Comparison of ENCODE assay signal across 8 mouse cellular contexts in genomic region chr5:108269811-108270151, GRCm38 (mm10). TPM values are rescaled to one million over a fixed set of nuclear protein-coding genes. Genes with fewer than 3 reads are reported as not detected.
DNase-seq lines count a peak whose midpoint lies in the region; ATAC-seq and TF ChIP-seq lines count a peak whose summit lies in the region.

No protein-coding gene starts in this region.

- intact Hi-C loops in heart, postnatal 14 days (cut with DNase I): loop anchor here (5.0 to 10.0 kb wide), 3 partner anchors 43 to 205 kb away; partner anchors contain the start of genes Ccdc18, Mtf2, Pigg and Tmed5

- H3K9me3 ChIP-seq in heart, embryonic 13.5 days: no peaks in the 10 kb centered on the region
- no peaks in the 10 kb centered on the region for H3K9me3 ChIP-seq in G1E (replicated peaks)
- H3K9me3 ChIP-seq in forebrain, postnatal 0 days (ENCODE audit: low read length): no peaks in the 10 kb centered on the region
- H3K9me3 ChIP-seq in midbrain, embryonic 10.5 days (replicated peaks): no peaks in the 10 kb centered on the region

- no peak for TF ChIP-seq CTCF in G1E (IDR thresholded peaks at IDR 0.05; ENCODE audit: low read depth, low read length)
- no peak for TF ChIP-seq CTCF in forebrain, postnatal 0 days (IDR thresholded peaks at IDR 0.05; ENCODE audit: low read depth)

- peaks cover 34% of the 10 kb centered on the region for H3K4me1 ChIP-seq in heart, embryonic 13.5 days
- H3K4me1 ChIP-seq in G1E (ENCODE audit: insufficient read depth, low read depth, low read length): peaks cover 35% of the 10 kb centered on the region
- peaks cover 23% of the 10 kb centered on the region for H3K4me1 ChIP-seq in forebrain, postnatal 0 days (ENCODE audit: insufficient read depth)
- peaks cover 26% of the 10 kb centered on the region for H3K4me1 ChIP-seq in midbrain, embryonic 10.5 days

- peak overlapping the region; percentile 97 for H3K4me2 ChIP-seq in heart, embryonic 13.5 days
- H3K4me2 ChIP-seq in forebrain, postnatal 0 days (ENCODE audit: low read depth): peak overlapping the region; percentile 92

- H3K9ac ChIP-seq in heart, embryonic 13.5 days: peak overlapping the region; percentile 93
- peak overlapping the region; percentile 96 for H3K9ac ChIP-seq in forebrain, postnatal 0 days

- whole genome bisulfite sequencing in heart, embryonic 13.5 days: 9% methylated on average over 7 of the region's 7 CpGs
- 17% methylated on average over 7 of the region's 7 CpGs for WGBS in forebrain, postnatal 0 days
- 28% methylated on average over 7 of the region's 7 CpGs for WGBS in midbrain, embryonic 10.5 days

- ATAC-seq in heart, embryonic 13.5 days (ENCODE audit: extremely low read depth, insufficient number of reproducible peaks, low FRiP score, low TSS enrichment): no peak
- no peak for ATAC-seq in G1E (ENCODE audit: extremely low read depth, insufficient number of reproducible peaks, low FRiP score, poor library complexity, severe bottlenecking)
- ATAC-seq in forebrain, postnatal 0 days: no peak

- H3K4me3 ChIP-seq in heart, embryonic 13.5 days: peak overlapping the region; percentile 90
- peak overlapping the region; percentile 99 for H3K4me3 ChIP-seq in G1E (ENCODE audit: low read depth, low read length)
- peak overlapping the region; percentile 92 for H3K4me3 ChIP-seq in forebrain, postnatal 0 days (ENCODE audit: low read depth, low read length)
- H3K4me3 ChIP-seq in midbrain, embryonic 10.5 days: peak overlapping the region; percentile 95

- H3K27ac ChIP-seq in heart, embryonic 13.5 days (replicated peaks): peak overlapping the region; percentile 95
- no peak overlapping the region for H3K27ac ChIP-seq in forebrain, postnatal 0 days (ENCODE audit: low read depth, low read length)
- peak overlapping the region; percentile 96; the same call in 1 of the 2 replicates for H3K27ac ChIP-seq in midbrain, embryonic 10.5 days (replicated peaks)

- H3K27me3 ChIP-seq in heart, embryonic 13.5 days (replicated peaks): no peaks in the 10 kb centered on the region
- no peaks in the 10 kb centered on the region for H3K27me3 ChIP-seq in G1E (ENCODE audit: insufficient read depth, low read length)
- no peaks in the 10 kb centered on the region for H3K27me3 ChIP-seq in forebrain, postnatal 0 days (ENCODE audit: insufficient read depth, low read length)
- H3K27me3 ChIP-seq in midbrain, embryonic 10.5 days (ENCODE audit: low read depth, poor library complexity, severe bottlenecking): no peaks in the 10 kb centered on the region

- no peak for DNase-seq in heart, postnatal 14 days
- DNase-seq in G1E (ENCODE audit: low spot score): no peak
- no peak for DNase-seq in forebrain, postnatal 0 days
- no peak for DNase-seq in midbrain, embryonic 10.5 days (ENCODE audit: low spot score)
- no peak for DNase-seq in adrenal gland, postnatal 25 days
- no peak for DNase-seq in urinary bladder, postnatal 4 days (ENCODE audit: low spot score in 2 of 2)
- no peak for DNase-seq in layer of hippocampus, postnatal 25 days (ENCODE audit: extremely low spot score in 1 of 2, low spot score in 1 of 2)

- H3K36me3 ChIP-seq in heart, embryonic 13.5 days: peaks cover 10% of the 10 kb centered on the region
- H3K36me3 ChIP-seq in G1E (replicated peaks): peaks cover 16% of the 10 kb centered on the region
- no peaks in the 10 kb centered on the region for H3K36me3 ChIP-seq in forebrain, postnatal 0 days (ENCODE audit: insufficient read depth)
- H3K36me3 ChIP-seq in midbrain, embryonic 10.5 days: peaks cover 25% of the 10 kb centered on the region

RNA-seq across cellular contexts. Expression of gene Dr1, which starts 1.1 kb away (rescaled TPM):
- 24.3 and 24.9 TPM in 2 replicates for polyA plus RNA-seq in heart, embryonic 13.5 days (2015; fragmentation: Nextera tagmentation; extraction: Ambion mirVana)
- 10 to 100 TPM; 21.9 TPM for total RNA-seq in heart, postnatal 14 days (2021)
- 87.7 and 91.5 TPM in 2 replicates for total RNA-seq in G1E (2014; fragmentation: Nextera tagmentation)
- total RNA-seq in G1E (2017): 59.1 and 66.4 TPM in 2 replicates
- polyA plus RNA-seq in G1E (2012): 29.9 and 42.5 TPM in 2 replicates
- total RNA-seq in forebrain, postnatal 0 days (2014; rRNA removed): 39.9 and 43.7 TPM in 2 replicates
- 29.5 and 38.1 TPM in 2 replicates for polyA plus RNA-seq in forebrain, postnatal 0 days (2015; fragmentation: Nextera tagmentation; extraction: Ambion mirVana)
- 50.6 and 51.8 TPM in 2 replicates for polyA plus RNA-seq in midbrain, embryonic 10.5 days (2016; fragmentation: Nextera tagmentation; extraction: Ambion mirVana)
- total RNA-seq in adrenal gland, postnatal 25 days (2021): 31.9 and 35.2 TPM in 2 replicates
- 10 to 100 TPM; 46.1 to 47.8 TPM for total RNA-seq in layer of hippocampus, postnatal 25 days (2021)

RNA-seq across cellular contexts. Expression of gene Pigg, which starts 42.6 kb away (rescaled TPM):
- polyA plus RNA-seq in heart, embryonic 13.5 days (2015; fragmentation: Nextera tagmentation; extraction: Ambion mirVana): 5.0 and 5.1 TPM in 2 replicates
- total RNA-seq in heart, postnatal 14 days (2021): 1 to 10 TPM; 8.0 to 8.5 TPM
- 6.1 and 11.7 TPM in 2 replicates for total RNA-seq in G1E (2014; fragmentation: Nextera tagmentation)
- total RNA-seq in G1E (2017): 11.3 and 11.4 TPM in 2 replicates
- 1.3 and 2.0 TPM in 2 replicates for polyA plus RNA-seq in G1E (2012)
- total RNA-seq in forebrain, postnatal 0 days (2014; rRNA removed): 6.0 and 6.6 TPM in 2 replicates
- polyA plus RNA-seq in forebrain, postnatal 0 days (2015; fragmentation: Nextera tagmentation; extraction: Ambion mirVana): 1.2 and 2.2 TPM in 2 replicates
- 6.1 and 7.5 TPM in 2 replicates for polyA plus RNA-seq in midbrain, embryonic 10.5 days (2016; fragmentation: Nextera tagmentation; extraction: Ambion mirVana)
- 12.1 and 13.8 TPM in 2 replicates for total RNA-seq in adrenal gland, postnatal 25 days (2021)
- total RNA-seq in layer of hippocampus, postnatal 25 days (2021): 10 to 100 TPM; 10.9 to 11.5 TPM
